Mouse (Mus musculus): Measurements from ENCODE around the gene Ldlrad3.

GRCm38 (mm10) chr2:101935006-101935405, 251.2 kb downstream of the Ldlrad3 start:
- no peak for TF ChIP-seq CTCF (IDR thresholded peaks at IDR 0.05; ENCODE audit: control insufficient read depth, insufficient read depth, low read length)
- no peak for TF ChIP-seq POLR2A (IDR thresholded peaks at IDR 0.05; ENCODE audit: borderline replicate concordance, control insufficient read depth, low read depth, low read length)

Data from bone marrow, adult 2 months (tissue).